Mouse (Mus musculus): ENCODE measurements around the gene Bcar3.

Bcar3 gene

DNA sequence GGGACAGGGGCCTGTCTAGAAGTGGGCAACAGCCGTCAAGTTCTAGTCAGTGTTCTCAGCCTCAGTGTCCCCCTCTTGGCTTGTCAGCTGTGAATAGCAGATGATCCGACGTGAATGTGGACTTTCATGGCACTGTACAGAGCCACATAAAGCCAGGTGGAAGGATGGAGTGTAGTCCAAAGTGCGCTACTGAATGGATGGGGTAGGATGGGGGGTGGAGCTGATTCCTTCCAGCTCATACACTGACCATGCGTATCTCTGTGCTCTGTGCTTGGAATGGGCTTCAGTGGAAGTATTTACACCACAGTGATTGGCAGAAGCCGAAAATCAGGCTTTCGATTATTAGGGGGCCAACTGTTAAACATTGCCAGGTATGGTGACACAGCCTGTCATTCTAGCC lies 45.0 kb downstream of the Bcar3 start:
- no peak for DNase-seq

- DNase-seq: no peak
These were observed 46.5 kb downstream of the Bcar3 start for GRCm38 (mm10) chr3:122340135-122341068.

DNA sequence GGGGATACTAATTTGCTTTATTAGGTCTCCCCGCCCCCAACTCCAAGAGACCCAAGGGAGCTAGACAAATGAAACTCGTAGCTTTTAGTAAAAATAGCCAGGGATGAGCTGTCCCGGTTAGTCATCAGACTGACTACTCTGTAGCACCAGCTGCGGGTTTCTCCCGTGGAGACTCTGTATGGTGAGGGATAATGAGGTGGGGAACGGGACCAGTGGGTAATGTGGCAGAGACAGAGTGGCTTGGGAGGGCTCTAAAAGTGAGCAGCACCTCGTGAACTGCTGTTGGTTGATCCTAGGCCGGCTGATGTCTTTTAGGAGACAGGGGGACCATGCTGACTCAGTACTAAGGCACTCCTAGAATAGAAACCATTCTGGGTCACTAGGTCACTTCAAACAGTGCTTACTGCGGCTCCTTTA lies 49.5 kb downstream of the Bcar3 start:
- DNase-seq: no peak

DNA sequence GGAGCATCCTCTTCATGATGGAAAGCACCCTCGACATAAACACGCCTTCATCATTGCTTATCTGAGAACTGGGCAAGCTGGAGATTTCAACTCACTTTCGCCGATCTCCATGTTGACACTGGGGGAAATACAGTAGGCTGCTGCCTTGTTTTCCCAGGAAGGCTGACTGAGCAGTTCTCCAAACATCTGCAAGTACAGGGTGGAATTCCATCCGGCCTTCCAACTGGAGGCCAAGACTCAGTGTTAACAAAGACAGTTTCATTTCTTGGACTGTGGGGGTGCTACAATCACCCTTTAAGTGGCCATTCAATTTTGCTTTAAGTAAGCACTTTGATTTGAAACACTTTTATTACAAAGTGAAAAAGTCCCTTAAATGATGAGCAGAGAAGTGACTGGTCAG lies 50.4 kb downstream of the Bcar3 start:
- no peak for DNase-seq

- DNase-seq: no peak
These were observed 52.1 kb downstream of the Bcar3 start for GRCm38 (mm10) chr3:122345977-122346472.

DNA sequence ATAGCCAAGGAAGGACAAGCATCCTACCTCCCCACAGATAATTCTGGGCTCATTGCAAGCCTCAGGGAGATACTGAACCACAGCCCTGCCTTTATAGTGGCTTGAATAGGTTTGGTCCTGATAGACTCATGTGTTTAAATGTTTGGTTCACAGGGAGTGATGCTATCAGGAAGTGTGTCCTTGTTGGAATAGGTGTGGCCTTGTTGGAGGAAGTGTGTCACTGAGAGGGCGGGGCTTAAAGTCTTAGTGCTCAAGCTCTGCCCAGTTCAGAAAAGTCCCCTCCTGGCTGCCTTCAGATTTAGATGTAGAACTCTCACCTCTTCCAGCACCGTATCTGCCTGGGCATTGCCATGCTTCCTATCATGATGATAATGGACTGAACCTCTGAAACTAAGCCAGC lies 52.7 kb downstream of the Bcar3 start:
- no peak for DNase-seq

DNA sequence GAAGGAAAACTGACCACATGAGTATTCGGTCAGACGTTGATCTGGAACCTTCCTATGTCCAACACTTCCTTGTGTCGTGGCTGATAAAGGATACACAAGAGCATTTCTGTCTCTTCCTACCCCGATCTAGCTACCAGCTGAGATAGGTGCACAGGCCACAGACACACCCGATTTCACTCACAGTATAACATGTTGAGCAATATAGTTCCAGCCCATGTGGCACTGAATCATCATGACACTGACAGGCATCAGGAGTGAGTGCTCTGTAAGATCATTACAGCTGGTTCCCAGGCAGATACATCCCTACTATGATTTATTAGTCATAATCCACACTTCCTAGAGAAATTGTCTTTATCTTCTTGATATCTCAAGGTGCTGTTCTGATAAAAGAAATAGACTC lies 54.7 kb downstream of the Bcar3 start:
- no peak for DNase-seq

DNA sequence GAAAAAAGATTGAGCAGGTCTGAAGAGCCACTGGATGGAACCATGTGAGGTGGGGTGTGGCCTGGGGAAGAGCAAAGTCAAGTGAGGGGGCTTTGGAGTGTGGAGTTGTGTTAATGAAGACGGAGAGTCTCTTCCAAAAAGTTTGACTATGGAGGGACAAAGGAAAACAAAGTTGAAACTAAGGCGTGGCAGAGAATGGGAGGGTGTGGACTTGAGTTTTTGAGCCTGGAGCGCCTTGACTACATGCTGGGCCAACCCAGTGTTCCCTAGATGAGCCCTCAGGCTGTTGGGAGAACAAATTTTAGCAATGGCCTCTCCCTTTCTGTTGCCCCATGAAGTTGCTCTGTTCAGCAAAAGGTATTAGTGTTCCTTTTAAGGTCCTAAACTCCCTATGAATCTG lies 58.9 kb downstream of the Bcar3 start:
- DNase-seq: no peak

DNA sequence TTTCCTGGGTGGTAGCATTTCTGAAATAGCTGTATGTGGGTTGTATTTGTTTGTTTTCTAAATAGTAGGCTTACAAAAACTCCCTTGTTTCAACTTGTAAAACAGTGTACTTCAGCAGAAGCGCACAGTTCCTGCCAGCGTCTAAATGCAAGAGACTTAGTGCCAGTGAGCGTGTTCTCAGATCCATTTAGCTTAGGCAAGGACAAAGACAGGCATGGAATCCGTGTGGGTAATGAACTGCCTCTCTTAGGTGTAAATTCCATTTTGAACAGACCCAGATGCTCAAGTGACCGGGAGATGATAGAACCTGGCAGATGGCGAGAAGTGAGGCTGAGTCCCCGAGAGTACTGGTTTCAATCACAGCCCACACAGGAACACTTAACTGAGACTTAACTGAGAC lies 65.5 kb downstream of the Bcar3 start:
- DNase-seq: no peak

GRCm38 (mm10) chr3:122359954-122360353 lies 66.0 kb downstream of the Bcar3 start:
- DNase-seq: no peak

DNA sequence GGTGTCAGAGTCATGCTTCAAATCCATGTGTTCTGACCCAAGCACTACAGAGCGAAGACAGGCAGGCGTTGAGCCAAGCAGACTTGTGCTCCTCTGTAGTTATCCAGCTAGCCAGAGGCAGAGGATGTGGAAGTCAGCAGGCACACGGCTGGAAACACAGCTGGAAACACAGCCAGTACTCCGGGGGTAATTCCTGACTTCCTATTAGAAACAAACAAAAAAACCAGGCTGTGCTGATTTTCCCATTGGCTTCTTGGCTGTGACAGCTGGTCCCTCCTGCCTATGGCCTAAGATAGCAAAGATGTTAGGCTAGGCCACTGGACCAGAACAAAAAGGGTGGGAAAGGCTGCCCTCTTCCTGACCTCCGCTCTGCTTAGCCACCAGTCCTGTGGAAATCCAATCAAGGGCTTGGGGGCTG lies 66.8 kb downstream of the Bcar3 start:
- DNase-seq: no peak

DNA sequence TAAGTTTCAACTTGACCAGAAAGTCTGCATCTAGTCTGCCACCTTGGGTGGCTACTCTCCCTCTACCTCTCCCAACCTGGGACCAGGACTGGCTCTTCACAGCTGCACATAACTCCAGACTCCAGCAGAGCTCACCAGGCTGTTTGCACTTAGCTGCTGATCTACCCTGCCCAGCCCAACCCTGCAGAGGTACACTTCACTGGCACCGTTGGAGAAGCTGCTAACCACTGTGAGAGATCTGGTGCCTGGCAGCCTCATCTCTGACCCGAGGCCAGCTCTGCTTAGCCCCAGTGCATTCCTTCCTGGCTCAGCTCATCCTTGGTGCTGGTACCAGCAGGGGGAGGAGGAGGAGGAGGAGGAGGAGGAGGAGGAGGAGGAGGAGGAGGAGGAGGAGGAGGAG lies 68.8 kb downstream of the Bcar3 start:
- no peak for DNase-seq

- no peak for DNase-seq
These were observed 70.6 kb downstream of the Bcar3 start for GRCm38 (mm10) chr3:122364565-122364964.

GRCm38 (mm10) chr3:122365326-122365725 lies 71.4 kb downstream of the Bcar3 start:
- no peak for DNase-seq

DNA sequence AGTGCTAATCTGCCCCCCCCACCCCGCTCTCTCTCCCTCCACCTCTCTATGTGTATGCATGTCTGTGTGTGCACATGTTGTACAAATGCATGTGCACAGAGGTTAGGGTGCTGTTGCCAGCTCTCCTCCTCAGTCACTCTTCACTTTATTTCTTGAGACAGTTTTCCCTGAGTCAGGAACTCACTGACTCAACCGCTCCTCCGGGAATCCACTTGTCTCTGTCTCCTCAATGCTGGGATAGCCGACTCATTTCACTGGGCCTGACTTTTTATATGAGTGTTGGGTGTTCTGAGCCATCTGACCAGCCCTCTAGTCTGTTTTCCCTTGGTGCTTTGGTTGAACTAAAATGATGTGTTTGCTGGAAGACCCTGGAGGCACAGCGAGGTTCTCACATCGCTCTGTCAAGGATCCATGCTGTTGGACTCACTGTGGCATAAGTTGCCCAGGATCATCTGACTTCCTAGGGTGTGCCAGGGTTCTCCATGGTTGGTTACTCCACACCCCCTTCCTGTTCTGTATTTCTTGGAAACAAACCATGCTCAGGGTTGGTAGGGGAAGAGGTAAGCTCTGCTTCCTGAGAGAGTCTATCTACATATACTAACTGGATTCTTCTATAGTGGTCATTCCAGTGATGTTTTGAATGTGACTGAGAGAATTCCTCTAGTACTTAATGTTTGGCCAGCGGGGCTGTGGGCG lies 77.9 kb downstream of the Bcar3 start:
- DNase-seq: no peak

- DNase-seq: no peak
These were observed 78.7 kb downstream of the Bcar3 start for GRCm38 (mm10) chr3:122372617-122373016.

DNA sequence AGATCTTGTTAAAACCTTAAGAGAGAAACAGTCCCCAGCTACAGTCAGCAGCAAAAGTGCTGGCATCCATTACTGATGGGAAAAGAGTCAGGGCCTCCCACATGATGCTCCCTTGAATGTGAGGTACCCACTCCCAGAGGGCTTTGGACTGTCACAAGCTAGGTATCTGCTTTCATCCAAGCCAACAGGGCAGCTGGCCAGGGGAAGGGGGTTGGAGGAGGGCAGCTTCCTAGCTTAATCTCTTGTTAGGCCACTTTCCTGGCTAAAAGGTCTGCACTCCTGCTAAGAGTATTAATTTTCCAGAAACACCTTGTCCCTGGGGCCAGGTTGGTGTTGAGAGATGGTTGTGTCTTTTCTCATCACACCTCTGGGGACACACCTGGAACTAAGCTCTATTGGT lies 82.1 kb downstream of the Bcar3 start:
- DNase-seq: no peak

DNA sequence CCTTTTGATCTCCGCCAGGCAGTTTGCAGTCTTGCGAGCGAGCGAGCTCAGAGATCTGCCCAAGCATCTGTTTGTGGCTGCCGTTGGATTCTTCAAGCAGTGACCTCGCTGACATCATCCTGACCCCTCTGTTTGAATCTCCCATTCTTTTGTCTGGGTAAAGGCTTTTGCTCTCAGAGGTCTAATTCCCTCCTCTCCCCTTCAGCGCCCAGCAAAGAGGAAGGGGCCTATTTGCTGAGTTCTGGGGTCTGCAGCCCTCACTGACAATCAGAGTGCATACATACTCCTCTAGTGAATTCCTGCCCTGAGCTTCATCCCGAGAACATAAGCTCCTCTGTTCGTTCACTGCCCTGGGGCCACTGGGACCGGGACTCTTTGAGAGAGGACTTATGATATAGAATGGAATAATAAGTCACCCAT lies 82.5 kb downstream of the Bcar3 start:
- no peak for DNase-seq

- no peak for DNase-seq
These were observed 83.0 kb downstream of the Bcar3 start for GRCm38 (mm10) chr3:122376841-122377464.

- no peak for DNase-seq
These were observed 84.7 kb downstream of the Bcar3 start for GRCm38 (mm10) chr3:122378634-122379033.

GRCm38 (mm10) chr3:122380776-122381175 lies 86.8 kb downstream of the Bcar3 start:
- DNase-seq: no peak

GRCm38 (mm10) chr3:122381591-122381990 lies 87.7 kb downstream of the Bcar3 start:
- no peak for DNase-seq

GRCm38 (mm10) chr3:122386444-122386843 lies 92.5 kb downstream of the Bcar3 start:
- DNase-seq: no peak
